ENCODE assay signal across 8 mouse cellular contexts in genomic region chr12:80061810-80062209, GRCm38 (mm10). TPM values are rescaled to one million over a fixed set of nuclear protein-coding genes. Genes with fewer than 3 reads are reported as not detected.
DNase-seq lines count a peak whose midpoint lies in the region; ATAC-seq lines count a peak whose summit lies in the region.

No protein-coding gene starts in this region.

- peak; percentile 22; the same call in 1 of the 2 replicates for ATAC-seq in kidney, embryonic 16.5 days (ENCODE audit: low FRiP score, low TSS enrichment)
- ATAC-seq in forebrain, embryonic 12.5 days (ENCODE audit: low FRiP score), result no peak
- ATAC-seq in midbrain, embryonic 14.5 days (ENCODE audit: low FRiP score, low TSS enrichment), result no peak

- H3K27ac ChIP-seq in kidney, embryonic 16.5 days (ENCODE audit: low read length), result peak overlapping the region; percentile 89
- H3K27ac ChIP-seq in forebrain, embryonic 12.5 days, result peak overlapping the region; percentile 97
- H3K27ac ChIP-seq in hindbrain, embryonic 10.5 days, result peak overlapping the region; percentile 94
- peak overlapping the region; percentile 84 for H3K27ac ChIP-seq in midbrain, embryonic 14.5 days (replicated peaks; ENCODE audit: low read depth, low read length)

- no peaks in the 10 kb centered on the region for H3K27me3 ChIP-seq in kidney, embryonic 16.5 days (ENCODE audit: insufficient read depth, low read length)
- H3K27me3 ChIP-seq in forebrain, embryonic 12.5 days, result no peaks in the 10 kb centered on the region
- no peaks in the 10 kb centered on the region for H3K27me3 ChIP-seq in hindbrain, embryonic 10.5 days (ENCODE audit: insufficient read depth, poor library complexity, severe bottlenecking)
- H3K27me3 ChIP-seq in midbrain, embryonic 14.5 days (ENCODE audit: control insufficient read depth, insufficient read depth, low read length), result no peaks in the 10 kb centered on the region

- H3K4me1 ChIP-seq in kidney, embryonic 16.5 days (ENCODE audit: insufficient read depth, low read length), result peaks cover 55% of the 10 kb centered on the region
- peaks cover 64% of the 10 kb centered on the region for H3K4me1 ChIP-seq in forebrain, embryonic 12.5 days
- H3K4me1 ChIP-seq in hindbrain, embryonic 10.5 days (replicated peaks), result peaks cover 66% of the 10 kb centered on the region
- H3K4me1 ChIP-seq in midbrain, embryonic 14.5 days (ENCODE audit: control insufficient read depth, insufficient read depth, low read length), result peaks cover 42% of the 10 kb centered on the region

- H3K9me3 ChIP-seq in kidney, embryonic 16.5 days (ENCODE audit: low read length), result no peaks in the 10 kb centered on the region
- no peaks in the 10 kb centered on the region for H3K9me3 ChIP-seq in forebrain, embryonic 12.5 days
- H3K9me3 ChIP-seq in hindbrain, embryonic 10.5 days, result no peaks in the 10 kb centered on the region
- no peaks in the 10 kb centered on the region for H3K9me3 ChIP-seq in midbrain, embryonic 14.5 days (ENCODE audit: control insufficient read depth, low read length)

- H3K4me3 ChIP-seq in kidney, embryonic 16.5 days (ENCODE audit: low read length), result no peak overlapping the region
- 0 out of 2 replicates have a peak overlapping the region, but pooled peaks have one; percentile 10 for H3K4me3 ChIP-seq in forebrain, embryonic 12.5 days (replicated peaks)
- H3K4me3 ChIP-seq in hindbrain, embryonic 10.5 days, result peak overlapping the region; percentile 38
- H3K4me3 ChIP-seq in midbrain, embryonic 14.5 days (replicated peaks; ENCODE audit: low read depth, low read length), result no peak overlapping the region

- no peak for DNase-seq in kidney, adult 18-20 months
- DNase-seq in hindbrain, embryonic 10.5 days (ENCODE audit: low spot score), result no peak
- no peak for DNase-seq in midbrain, embryonic 14.5 days
- DNase-seq in urinary bladder, postnatal 10 days (ENCODE audit: low spot score), result no peak
- DNase-seq in right cerebral cortex, adult 18-20 months, result no peak
- no peak for DNase-seq in cerebellum, adult 11 months

- H3K36me3 ChIP-seq in kidney, embryonic 16.5 days (ENCODE audit: insufficient read depth, low read length), result no peaks in the 10 kb centered on the region
- no peaks in the 10 kb centered on the region for H3K36me3 ChIP-seq in forebrain, embryonic 12.5 days (replicated peaks)
- no peaks in the 10 kb centered on the region for H3K36me3 ChIP-seq in hindbrain, embryonic 10.5 days
- H3K36me3 ChIP-seq in midbrain, embryonic 14.5 days (ENCODE audit: control insufficient read depth, insufficient read depth, low read length), result no peaks in the 10 kb centered on the region

- H3K4me2 ChIP-seq in kidney, embryonic 16.5 days (replicated peaks; ENCODE audit: low read depth, low read length), result no peak overlapping the region
- H3K4me2 ChIP-seq in forebrain, embryonic 12.5 days, result peak overlapping the region; percentile 40
- peak overlapping the region; percentile 12 for H3K4me2 ChIP-seq in midbrain, embryonic 14.5 days (ENCODE audit: low read length)

- WGBS in kidney, embryonic 16.5 days, result 27% methylated on average over 5 of the region's 5 CpGs
- WGBS in forebrain, embryonic 12.5 days, result 8% methylated on average over 5 of the region's 5 CpGs
- 18% methylated on average over 5 of the region's 5 CpGs for WGBS in hindbrain, embryonic 10.5 days
- WGBS in midbrain, embryonic 14.5 days, result 4% methylated on average over 5 of the region's 5 CpGs

- peak overlapping the region; percentile 32; the same call in 1 of the 2 replicates for H3K9ac ChIP-seq in kidney, embryonic 16.5 days (replicated peaks; ENCODE audit: low read length)
- peak overlapping the region; percentile 29 for H3K9ac ChIP-seq in forebrain, embryonic 12.5 days
- H3K9ac ChIP-seq in midbrain, embryonic 14.5 days (replicated peaks; ENCODE audit: low read length), result no peak overlapping the region

RNA-seq across cellular contexts. Expression of gene Zfp36l1, which starts 51.0 kb away (rescaled TPM):
- 130 and 153 TPM in 2 replicates for polyA plus RNA-seq in kidney, embryonic 16.5 days (2015; fragmentation: Nextera tagmentation; extraction: Ambion mirVana)
- polyA plus RNA-seq in forebrain, embryonic 12.5 days (2016; fragmentation: Nextera tagmentation; extraction: Ambion mirVana), result 91.5 and 96.5 TPM in 2 replicates
- 106 and 117 TPM in 2 replicates for polyA plus RNA-seq in hindbrain, embryonic 10.5 days (2016; fragmentation: Nextera tagmentation; extraction: Ambion mirVana)
- polyA plus RNA-seq in midbrain, embryonic 14.5 days (2014; fragmentation: Nextera tagmentation; extraction: Ambion mirVana), result 32.3 and 52.3 TPM in 2 replicates

Comparison
In these comparisons a context has a peak if more than half of its experiments do, and no peak if none do; other contexts are left out.
1. H3K4me3 ChIP-seq: peak in forebrain, embryonic 12.5 days (single experiment) and hindbrain, embryonic 10.5 days (single experiment); none in kidney, embryonic 16.5 days (single experiment) and midbrain, embryonic 14.5 days (single experiment).
2. Peak in every context shown above with its lines, with median percentiles within 50 percentile points of each other: H3K27ac ChIP-seq.